ENCODE assay signal across 8 mouse cellular contexts in genomic region chr5:98255760-98256490, GRCm38 (mm10). TPM values are rescaled to one million over a fixed set of nuclear protein-coding genes. Genes with fewer than 3 reads are reported as not detected.
DNase-seq lines count a peak whose midpoint lies in the region; ATAC-seq lines count a peak whose summit lies in the region.
"Had no signal": no experiment of that assay in that cellular context is flagged by ENCODE, and none has a peak within 500 bp of the region (broad histone marks: within the 10 kb centered on the region; RNA-seq: fewer than 3 reads in every experiment).

No protein-coding gene starts in this region.

- peaks cover 7% of the 10 kb centered on the region; the same call in 1 of the 2 replicates for H3K4me1 ChIP-seq in forebrain, embryonic 11.5 days (replicated peaks; ENCODE audit: control insufficient read depth, insufficient read depth, low read length)
- peaks cover 8% of the 10 kb centered on the region for H3K4me1 ChIP-seq in midbrain, embryonic 11.5 days (ENCODE audit: control insufficient read depth, insufficient read depth, low read length)
- peaks cover 13% of the 10 kb centered on the region for H3K4me1 ChIP-seq in kidney, embryonic 16.5 days (ENCODE audit: insufficient read depth, low read length)

- no peaks in the 10 kb centered on the region for H3K9me3 ChIP-seq in forebrain, embryonic 11.5 days (ENCODE audit: control insufficient read depth, low read length)
- no peaks in the 10 kb centered on the region for H3K9me3 ChIP-seq in midbrain, embryonic 11.5 days (ENCODE audit: control insufficient read depth, low read length)
- H3K9me3 ChIP-seq in kidney, embryonic 16.5 days (ENCODE audit: low read length): no peaks in the 10 kb centered on the region

- no peak overlapping the region for H3K9ac ChIP-seq in forebrain, embryonic 11.5 days (ENCODE audit: low read length)
- no peak overlapping the region for H3K9ac ChIP-seq in midbrain, embryonic 11.5 days (ENCODE audit: low read length)
- H3K9ac ChIP-seq in kidney, embryonic 16.5 days (replicated peaks; ENCODE audit: low read length): no peak overlapping the region
- H3K9ac ChIP-seq: liver, embryonic 14.5 days had no signal

- no peak overlapping the region for H3K4me2 ChIP-seq in forebrain, embryonic 11.5 days (ENCODE audit: low read depth, low read length, severe bottlenecking)
- H3K4me2 ChIP-seq in midbrain, embryonic 11.5 days: no peak overlapping the region
- no peak overlapping the region for H3K4me2 ChIP-seq in kidney, embryonic 16.5 days (replicated peaks; ENCODE audit: low read depth, low read length)

- no peaks in the 10 kb centered on the region for H3K36me3 ChIP-seq in forebrain, embryonic 11.5 days (ENCODE audit: control insufficient read depth, insufficient read depth, low read length)
- H3K36me3 ChIP-seq in midbrain, embryonic 11.5 days (ENCODE audit: control insufficient read depth, insufficient read depth, low read length): no peaks in the 10 kb centered on the region
- no peaks in the 10 kb centered on the region for H3K36me3 ChIP-seq in kidney, embryonic 16.5 days (ENCODE audit: insufficient read depth, low read length)

- H3K27ac ChIP-seq in forebrain, embryonic 11.5 days (ENCODE audit: low read depth, low read length): no peak overlapping the region
- no peak overlapping the region for H3K27ac ChIP-seq in midbrain, embryonic 11.5 days (ENCODE audit: low read depth, low read length)
- no peak overlapping the region for H3K27ac ChIP-seq in kidney, embryonic 16.5 days (ENCODE audit: low read length)
- H3K27ac ChIP-seq: liver, embryonic 14.5 days had no signal

- 5% methylated on average over 18 of the region's 18 CpGs for WGBS in forebrain, embryonic 11.5 days
- WGBS in midbrain, embryonic 11.5 days: 5% methylated on average over 18 of the region's 18 CpGs
- WGBS in kidney, embryonic 16.5 days: 8% methylated on average over 18 of the region's 18 CpGs

- peak; percentile 0 for DNase-seq in Muller cell, postnatal 12 days (ENCODE audit: inconsistent ontology term)
- peak; percentile 12 for DNase-seq in cerebellum, adult 11 months
- peak; percentile 55 for DNase-seq in forebrain, embryonic 11.5 days (ENCODE audit: low spot score)
- DNase-seq in midbrain, embryonic 11.5 days (ENCODE audit: low spot score, missing footprints): peak; percentile 91
- no peak for DNase-seq in adipocyte (ENCODE audit: low spot score)
- DNase-seq in lung, postnatal 10 days: no peak

- no peak overlapping the region for H3K4me3 ChIP-seq in forebrain, embryonic 11.5 days (ENCODE audit: low read depth, low read length)
- H3K4me3 ChIP-seq in midbrain, embryonic 11.5 days (ENCODE audit: low read depth, low read length): no peak overlapping the region
- no peak overlapping the region for H3K4me3 ChIP-seq in kidney, embryonic 16.5 days (ENCODE audit: low read length)

- no peak for ATAC-seq in forebrain, embryonic 11.5 days (replicated peaks; ENCODE audit: low FRiP score)
- ATAC-seq in midbrain, embryonic 11.5 days (ENCODE audit: low FRiP score): no peak
- no peak for ATAC-seq in kidney, embryonic 16.5 days (ENCODE audit: low FRiP score, low TSS enrichment)

- H3K27me3 ChIP-seq in forebrain, embryonic 11.5 days (ENCODE audit: control insufficient read depth, insufficient read depth, low read length): peaks cover 36% of the 10 kb centered on the region
- H3K27me3 ChIP-seq in midbrain, embryonic 11.5 days (ENCODE audit: control insufficient read depth, insufficient read depth, low read length): peaks cover 40% of the 10 kb centered on the region
- H3K27me3 ChIP-seq in kidney, embryonic 16.5 days (ENCODE audit: insufficient read depth, low read length): peaks cover 65% of the 10 kb centered on the region

RNA-seq across cellular contexts. Expression of gene Fgf5, which starts 1.9 kb away (rescaled TPM):
- 0.16 and 0.32 TPM in 2 replicates for polyA plus RNA-seq in forebrain, embryonic 11.5 days (2014; fragmentation: Nextera tagmentation; extraction: Ambion mirVana)
- 0.15 TPM in 1 of 2 replicates, not detected in the other for polyA plus RNA-seq in midbrain, embryonic 11.5 days (2014; fragmentation: Nextera tagmentation; extraction: Ambion mirVana)
- polyA plus RNA-seq in kidney, embryonic 16.5 days (2015; fragmentation: Nextera tagmentation; extraction: Ambion mirVana): 0.12 and 0.55 TPM in 2 replicates

Comparison
In these comparisons a context has a peak if more than half of its experiments do, and no peak if none do; other contexts are left out.
1. DNase-seq: peak in Muller cell, postnatal 12 days (single experiment), cerebellum, adult 11 months (single experiment), forebrain, embryonic 11.5 days (single experiment) and midbrain, embryonic 11.5 days (single experiment); none in adipocyte (single experiment) and lung, postnatal 10 days (single experiment).